Mouse (Mus musculus): ENCODE data around the gene Rpgrip1. TPM values are rescaled to one million over a fixed set of nuclear protein-coding genes. Genes with fewer than 3 reads are reported as not detected.

Gene Rpgrip1
- total RNA-seq, 2 experiments from 2014 or later = not detected

GRCm38 (mm10) chr14:52103474-52103855, 7.0 kb upstream of the Rpgrip1 start:
- intact Hi-C loops (cut with DNase I) = loop anchor here (5.0 to 10.0 kb wide), 4 partner anchors 81 to 219 kb away; partner anchors contain the start of genes Chd8, Mettl17, Mettl3 and Zfp219
- peak overlapping the region; percentile 97 for H3K4me3 ChIP-seq
- TF ChIP-seq CTCF (IDR thresholded peaks at IDR 0.05) = peak; percentile 11; the same call in 1 of the 2 replicates
- peak; percentile 84 for DNase-seq
- peak overlapping the region; percentile 98 for H3K27ac ChIP-seq

DNA sequence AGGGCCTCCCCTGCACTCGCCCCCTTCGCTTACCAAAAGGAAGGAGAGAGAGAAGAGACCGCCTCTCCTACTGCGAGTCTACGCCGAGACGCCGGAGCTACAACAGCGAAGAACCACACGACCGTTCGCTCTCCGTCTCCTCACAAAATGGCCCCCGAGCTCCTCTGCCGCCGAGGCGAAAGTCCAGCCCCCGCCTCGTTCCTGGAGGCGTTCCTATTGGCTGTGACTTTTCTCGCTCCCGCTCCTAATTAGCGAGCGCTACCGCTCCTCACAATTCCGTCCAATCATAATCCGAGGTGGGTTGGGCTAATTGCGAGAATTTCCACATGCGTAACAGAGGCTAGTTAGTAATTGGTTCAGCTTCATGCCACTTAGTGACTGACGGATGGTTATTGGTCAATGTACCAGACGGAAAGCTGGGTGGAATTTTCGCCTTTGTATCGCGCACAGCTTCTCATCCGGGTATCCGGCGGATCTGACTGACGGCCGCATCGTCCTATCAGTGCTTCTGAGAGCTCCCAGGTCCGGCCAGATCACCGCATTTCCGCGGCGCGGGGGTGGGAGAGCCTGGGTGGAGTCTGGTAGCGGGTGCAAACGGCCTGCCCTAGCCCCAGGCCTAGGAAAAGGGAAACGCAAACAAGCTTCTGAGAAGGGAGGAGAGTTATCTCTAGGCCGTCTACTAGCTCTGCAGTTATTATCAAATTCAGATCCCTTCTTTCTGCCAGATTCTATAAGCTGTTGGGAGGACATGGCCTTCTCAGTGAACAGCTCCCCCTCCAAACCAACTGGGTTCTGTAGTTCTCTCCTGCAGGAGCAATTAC, 6.4 kb upstream of the Rpgrip1 start, which contains the start of gene Hnrnpc:
Hnrnpc (minus strand) TSS at position 173 of the 821 bp plus-strand sequence.
- peak; percentile 100 for DNase-seq
- Histone ChIP-seq H3K27ac (peak within 1 kb of the TSS; percentile 98), H3K4me3 (peak within 1 kb of the TSS; percentile 97)
- intact Hi-C loops (cut with DNase I) = loop anchor here (5.0 to 10.0 kb wide), 4 partner anchors 82 to 219 kb away; partner anchors contain the start of genes Chd8, Mettl17, Mettl3 and Zfp219
- 0 out of 2 replicates have a peak, but pooled peaks have one; percentile 15 for TF ChIP-seq CTCF (IDR thresholded peaks at IDR 0.05)

DNA sequence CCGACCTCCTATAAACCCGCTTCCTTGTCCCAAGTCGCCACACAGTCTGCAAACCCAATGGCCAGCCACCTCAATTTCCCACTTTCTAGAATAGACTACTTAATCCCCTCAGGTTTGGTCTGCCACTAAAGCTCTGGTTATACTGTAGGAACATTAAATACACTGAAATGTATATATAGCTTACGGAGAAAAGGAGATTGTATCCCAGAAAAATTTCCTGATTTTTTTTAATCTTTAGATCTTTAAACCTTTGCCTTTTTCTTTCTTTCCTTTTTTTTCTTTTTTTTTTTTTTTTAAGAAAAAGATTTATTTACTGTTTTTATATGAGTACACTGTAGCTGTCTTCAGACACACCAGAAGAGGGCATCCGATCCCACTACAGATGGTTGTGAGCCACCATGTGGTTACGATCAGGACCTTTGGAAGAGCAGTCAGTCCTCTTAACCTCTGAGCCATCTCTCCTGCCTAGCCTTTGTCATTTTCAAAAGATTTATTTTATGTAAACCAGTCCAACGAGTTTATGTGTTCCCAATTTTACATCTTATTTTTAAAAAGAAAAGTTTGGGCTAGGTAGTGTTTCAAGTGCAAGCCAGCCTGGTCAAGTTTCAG, 5.7 kb upstream of the Rpgrip1 start:
- TF ChIP-seq CTCF (IDR thresholded peaks at IDR 0.05) = no peak
- peak overlapping the region; percentile 77 for H3K4me3 ChIP-seq
- DNase-seq = no peak
- intact Hi-C loops (cut with DNase I) = loop anchor here (5.0 to 10.0 kb wide), 5 partner anchors 82 to 220 kb away; partner anchors contain the start of genes Chd8, Mettl17, Mettl3 and Supt16
- peak overlapping the region; percentile 96 for H3K27ac ChIP-seq

DNA sequence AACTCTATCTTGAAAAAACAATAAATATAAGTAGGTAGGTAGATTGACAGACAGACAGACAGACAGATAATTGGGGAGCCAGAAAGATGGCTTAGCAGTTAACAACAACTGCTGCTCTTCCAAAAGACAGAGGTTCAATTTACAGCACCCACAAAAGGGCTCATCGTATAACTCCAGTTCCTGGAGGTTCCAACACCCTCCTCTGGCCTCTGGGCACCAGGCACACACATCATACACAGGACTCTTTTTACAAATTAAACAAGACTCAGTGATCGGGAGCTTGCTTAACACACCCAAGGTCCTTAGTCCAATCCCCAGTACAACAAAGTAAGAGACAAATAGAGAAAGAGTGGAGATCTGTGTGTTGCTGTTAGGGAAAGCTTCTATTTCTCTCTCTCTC, 5.2 kb upstream of the Rpgrip1 start:
- Histone ChIP-seq H3K27ac (peak overlapping the region; percentile 96; the same call in 1 of the 2 replicates), H3K4me3 (no peak overlapping the region)
- TF ChIP-seq CTCF (IDR thresholded peaks at IDR 0.05) = no peak
- intact Hi-C loops (cut with DNase I) = loop anchor here (5.0 to 10.0 kb wide), 4 partner anchors 92 to 221 kb away; partner anchors contain the start of genes Chd8, Mettl17, Mettl3 and Supt16
- DNase-seq = no peak

GRCm38 (mm10) chr14:52106741-52107140, 3.8 kb upstream of the Rpgrip1 start:
- Histone ChIP-seq H3K4me3 (peak overlapping the region; percentile 7; the same call in 1 of the 2 replicates), H3K27ac (peak overlapping the region; percentile 56)
- TF ChIP-seq CTCF (IDR thresholded peaks at IDR 0.05) = no peak
- peak; percentile 29 for DNase-seq
- intact Hi-C loops (cut with DNase I) = loop anchor here (5.0 to 10.0 kb wide), 4 partner anchors 91 to 222 kb away; partner anchors contain the start of genes Chd8, Mettl17, Mettl3 and Supt16

DNA sequence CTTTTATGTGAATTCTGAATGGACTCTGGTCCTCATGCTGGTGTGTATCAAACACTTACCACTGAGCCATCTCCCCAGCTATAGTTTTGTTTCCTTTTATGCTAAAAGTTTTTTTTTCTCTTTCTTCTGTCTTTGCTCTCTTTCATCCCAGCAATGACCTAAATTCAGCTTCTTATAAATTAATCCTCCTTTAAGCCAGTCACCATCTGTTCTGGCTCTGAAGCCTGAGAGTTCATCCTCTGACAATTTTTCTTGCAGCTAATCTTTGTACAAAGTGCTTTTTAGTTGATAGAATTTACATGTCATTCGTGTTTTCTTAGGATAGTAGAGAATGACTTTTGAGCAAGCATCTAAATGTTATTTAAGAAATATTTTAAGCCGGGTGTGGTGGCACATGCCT, 2.5 kb upstream of the Rpgrip1 start:
- intact Hi-C loops (cut with DNase I) = loop anchor here (5.0 to 10.0 kb wide), 4 partner anchors 89 to 223 kb away; partner anchors contain the start of genes Chd8, Mettl17, Mettl3 and Supt16
- Histone ChIP-seq H3K4me3 (no peak overlapping the region), H3K27ac (no peak overlapping the region)
- DNase-seq = no peak
- TF ChIP-seq CTCF (IDR thresholded peaks at IDR 0.05) = no peak

DNA sequence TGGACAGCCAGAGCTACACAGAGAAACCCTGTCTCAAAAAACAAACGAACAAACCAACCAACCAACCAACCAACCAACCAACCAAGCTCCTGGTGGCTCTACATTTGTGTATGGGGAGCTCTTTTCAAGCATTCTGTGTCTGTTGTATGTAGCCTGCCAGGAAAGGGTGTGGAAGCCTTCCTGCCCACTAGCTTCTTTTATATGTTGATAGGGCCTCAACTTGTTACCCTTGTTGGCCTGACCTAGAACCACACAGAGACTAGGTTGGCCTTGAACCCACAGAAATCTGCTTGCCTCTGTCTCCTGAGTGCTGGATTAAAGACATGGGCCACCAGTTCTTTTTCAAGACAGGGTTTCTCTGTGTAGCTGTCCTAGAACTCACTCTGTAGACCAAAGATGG, 3.6 kb downstream of the Rpgrip1 start:
- Histone ChIP-seq H3K4me3 (no peak overlapping the region), H3K27ac (no peak overlapping the region)
- TF ChIP-seq CTCF (IDR thresholded peaks at IDR 0.05) = no peak
- intact Hi-C loops (cut with DNase I) = no loop called here
- no peak for DNase-seq

DNA sequence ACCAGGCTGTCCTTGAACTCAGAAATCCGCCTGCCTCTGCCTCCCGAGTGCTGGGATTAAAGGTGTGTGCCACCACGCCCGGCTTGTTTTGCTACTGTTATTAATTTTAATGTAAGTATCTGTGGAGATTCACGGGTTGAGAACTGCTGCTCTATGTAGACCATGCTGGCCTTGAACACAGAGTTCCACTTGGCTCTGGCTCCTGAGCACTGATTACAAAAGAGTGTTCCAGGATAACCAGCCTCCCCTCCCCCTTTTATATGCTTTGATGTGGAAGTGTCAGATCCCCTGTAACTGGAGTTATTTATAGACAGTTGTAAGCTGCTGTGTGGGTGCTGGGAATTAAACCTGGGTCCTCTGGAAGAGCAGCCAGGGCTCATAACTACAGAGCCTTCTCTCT, 6.7 kb downstream of the Rpgrip1 start:
- Histone ChIP-seq H3K4me3 (no peak overlapping the region), H3K27ac (no peak overlapping the region)
- no peak for DNase-seq
- intact Hi-C loops (cut with DNase I) = no loop called here
- no peak for TF ChIP-seq CTCF (IDR thresholded peaks at IDR 0.05)

- H3K27ac ChIP-seq = no peak overlapping the region; the same call in 1 of the 2 replicates
- no peak for DNase-seq
- TF ChIP-seq CTCF (IDR thresholded peaks at IDR 0.05) = no peak
- intact Hi-C loops (cut with DNase I) = no loop called here
- H3K4me3 ChIP-seq = peak overlapping the region; percentile 77
Measured at GRCm38 (mm10) chr14:52118456-52118822, 7.9 kb downstream of the Rpgrip1 start.

DNA sequence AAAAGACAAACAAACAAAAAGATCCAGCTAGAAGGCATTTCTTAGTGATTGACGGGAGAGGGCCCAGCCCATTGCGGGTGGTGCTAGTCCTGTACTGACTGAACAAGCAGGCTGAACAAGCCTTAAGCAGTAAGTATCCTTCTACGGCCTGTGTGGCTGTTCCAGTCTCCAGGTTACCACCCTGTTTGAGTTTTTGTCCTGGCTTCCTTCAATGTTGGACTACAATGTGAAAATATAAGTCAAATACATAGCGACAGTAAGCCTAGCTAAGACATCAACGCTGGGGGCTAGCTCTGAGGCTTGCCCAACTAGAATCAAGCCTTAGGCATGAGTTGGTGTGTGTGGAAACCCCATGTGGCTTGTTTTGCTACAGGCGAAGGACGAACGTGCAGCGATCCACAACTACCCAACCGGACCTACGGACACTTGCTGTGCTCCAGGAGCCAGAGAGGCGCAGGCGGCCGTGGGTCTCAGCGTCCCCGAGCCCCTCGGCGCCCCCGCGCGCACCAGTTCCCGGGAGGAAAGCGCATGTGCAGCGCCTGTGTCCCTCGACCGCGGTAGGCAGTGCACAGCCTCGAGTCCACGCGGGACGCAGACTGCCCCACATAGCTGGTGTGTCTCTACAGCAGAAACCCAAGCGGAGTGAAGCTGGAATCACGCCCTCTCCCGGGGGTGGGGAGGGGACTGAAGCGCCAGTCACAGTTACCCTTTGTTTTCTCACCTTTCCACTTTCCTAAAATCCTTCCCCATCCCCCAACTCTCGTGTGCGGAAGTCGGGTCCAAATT, 8.5 kb downstream of the Rpgrip1 start:
- peak overlapping the region; percentile 69 for H3K27ac ChIP-seq
- H3K4me3 ChIP-seq = peak overlapping the region; percentile 77
- TF ChIP-seq CTCF (IDR thresholded peaks at IDR 0.05) = peak; percentile 14; the same call in 1 of the 2 replicates
- peak; percentile 66 for DNase-seq
- intact Hi-C loops (cut with DNase I) = no loop called here

- TF ChIP-seq CTCF (IDR thresholded peaks at IDR 0.05) = no peak
- no peak overlapping the region for H3K4me3 ChIP-seq
- intact Hi-C loops (cut with DNase I) = no loop called here
Measured at GRCm38 (mm10) chr14:52120169-52120568, 9.7 kb downstream of the Rpgrip1 start.

DNA sequence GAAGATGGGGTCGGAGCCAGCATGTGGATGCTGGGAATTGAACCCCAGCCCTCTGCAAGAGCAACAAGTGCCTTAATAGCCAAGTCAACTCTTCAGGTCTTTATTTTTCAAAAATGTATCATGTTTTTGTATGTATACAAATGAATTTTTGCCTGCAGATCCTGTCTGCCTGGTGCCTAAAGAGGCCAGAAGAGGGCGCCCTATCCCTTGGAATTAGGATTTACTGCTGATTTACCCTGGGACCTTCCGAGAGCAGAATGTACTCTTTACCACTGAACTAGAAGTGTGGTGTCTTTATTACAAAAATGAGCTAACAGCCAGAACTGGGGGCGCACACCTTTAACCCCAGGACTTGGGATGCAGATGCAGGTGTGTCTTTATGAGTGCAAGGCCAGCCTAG, 13.4 kb downstream of the Rpgrip1 start:
- no peak overlapping the region for H3K4me3 ChIP-seq
- H3K27ac ChIP-seq = no peak overlapping the region
- peak; percentile 70 for DNase-seq
- peak; percentile 80 for TF ChIP-seq CTCF (IDR thresholded peaks at IDR 0.05)
- intact Hi-C loops (cut with DNase I) = loop anchor here (2.0 kb wide), 1 partner anchor 217 kb away; no protein-coding TSS in a partner anchor

More at GRCm38 (mm10) chr14:52120169-52120568, 9.7 kb downstream of the Rpgrip1 start:
- H3K27ac ChIP-seq = no peak overlapping the region
- DNase-seq = no peak

Measured in gastrocnemius, adult 2 months (tissue).